Mouse (Mus musculus) cerebellum, adult 8-10 months (tissue): ENCODE data around the gene Zfhx3.

ENCODE experiments used
- DNase-seq: peaks from one replicate; pipeline ENCODE4 v3.0.0; 2022

Gene Zfhx3

DNA sequence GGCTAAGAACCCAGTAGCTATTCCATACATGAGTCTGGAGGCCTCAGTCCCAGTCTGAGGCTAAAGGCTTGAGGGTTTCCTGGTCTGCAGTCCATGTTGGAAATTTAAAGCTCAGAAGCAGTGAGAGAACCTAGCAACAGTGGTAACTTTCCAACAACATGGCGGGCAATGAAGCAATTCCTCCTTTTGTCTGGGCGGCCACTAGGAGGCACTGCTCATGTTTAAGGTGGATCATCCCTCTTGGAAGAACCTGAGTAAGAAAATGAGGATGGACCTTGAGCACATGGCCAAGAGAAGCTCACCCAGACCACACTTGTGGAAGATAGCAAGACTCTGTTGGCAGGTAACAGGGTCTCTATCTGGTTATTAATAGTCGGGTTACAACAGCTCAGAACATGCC is 527.8 kb downstream of the Zfhx3 start:
- no peak for DNase-seq

DNA sequence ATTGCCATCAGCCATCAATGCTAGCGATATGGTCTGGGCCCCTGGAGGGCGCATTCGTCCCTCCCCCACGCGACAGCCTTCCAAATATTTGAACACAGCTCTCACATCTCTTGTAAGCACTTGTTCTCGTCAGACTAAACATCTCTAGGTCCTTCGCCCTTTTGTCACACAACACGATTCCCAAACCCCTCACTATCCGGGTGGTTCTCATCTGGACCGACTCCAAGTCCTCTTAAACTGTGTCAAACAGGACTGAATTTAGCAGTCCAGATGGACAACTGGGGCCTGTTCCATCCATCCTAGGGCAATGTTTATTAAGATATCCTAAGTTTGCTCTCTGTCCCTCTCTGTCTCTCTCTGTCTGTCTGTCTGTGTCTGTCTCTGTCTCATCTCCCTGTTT is 532.1 kb downstream of the Zfhx3 start:
- no peak for DNase-seq

DNA sequence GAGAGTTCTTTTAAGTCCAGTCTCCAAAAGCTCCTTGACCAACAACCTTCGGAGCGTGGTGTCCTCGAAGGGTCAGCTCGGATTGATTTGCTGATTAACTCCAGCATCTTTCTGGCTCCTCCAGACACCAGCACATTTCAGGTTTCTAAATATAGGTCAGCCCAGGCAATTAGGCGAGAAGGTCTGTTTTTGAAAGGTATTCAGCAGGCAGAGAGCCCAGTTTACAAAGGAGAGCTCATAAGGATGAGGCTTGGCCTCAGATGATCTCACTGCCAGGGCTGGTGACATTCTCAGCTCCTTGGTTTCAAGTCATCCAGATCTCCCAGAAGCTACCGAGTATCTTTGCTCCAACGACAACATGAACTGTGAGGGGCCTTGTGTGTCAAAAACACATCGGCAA is 535.7 kb downstream of the Zfhx3 start:
- no peak for DNase-seq

DNA sequence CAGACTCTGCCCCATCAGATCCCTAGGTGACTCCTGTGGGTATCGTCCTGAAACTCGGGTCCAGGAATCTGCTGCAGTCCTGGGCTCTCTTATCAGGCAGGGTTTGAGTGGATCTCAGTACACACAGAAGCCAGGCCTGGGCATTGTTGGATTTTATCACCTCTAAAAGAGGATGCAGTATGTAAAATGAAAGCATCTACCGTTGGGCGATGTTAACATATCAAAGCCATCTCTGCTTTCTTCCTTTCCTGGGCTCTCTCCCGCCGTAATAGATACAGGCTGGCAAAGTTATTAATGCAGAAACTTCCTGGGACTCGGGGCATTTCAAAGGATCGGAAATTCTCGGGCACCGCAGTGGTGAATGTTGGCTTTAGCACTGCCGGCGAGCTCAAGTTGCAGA is 537.7 kb downstream of the Zfhx3 start:
- DNase-seq: no peak

DNA sequence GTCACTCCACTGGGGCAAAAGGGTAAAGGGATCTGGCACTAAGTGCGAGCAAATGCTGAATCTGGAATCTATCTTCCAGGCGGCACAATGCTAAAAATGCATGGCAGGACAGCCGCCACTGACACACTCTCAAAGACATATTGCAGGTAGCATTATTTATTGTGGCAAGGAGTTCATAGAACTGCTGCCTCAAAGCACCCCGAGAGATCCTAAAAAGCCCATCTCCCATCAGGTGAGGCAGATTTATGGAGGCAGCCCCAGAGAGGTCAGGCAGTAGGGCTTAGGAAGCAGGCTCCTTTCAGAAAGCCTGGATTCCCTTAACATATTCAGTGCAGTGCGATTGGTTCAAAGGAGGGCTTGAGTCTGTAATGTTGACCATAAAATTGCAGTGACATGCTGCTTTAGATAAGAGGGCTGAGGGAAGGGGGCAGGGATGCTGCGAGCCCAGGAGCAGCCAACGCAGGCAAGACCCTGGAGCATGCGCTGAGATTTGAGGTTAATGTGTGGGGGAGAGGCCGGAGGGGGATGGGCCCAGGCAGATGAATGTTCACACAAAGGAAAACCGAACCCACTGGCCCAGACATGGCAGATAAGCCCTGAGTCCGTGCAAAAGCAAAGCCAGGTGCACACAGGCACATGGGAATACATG is 538.8 kb downstream of the Zfhx3 start:
- no peak for DNase-seq

- DNase-seq: no peak
Measured at GRCm38 (mm10) chr8:108496101-108496500, 553.7 kb downstream of the Zfhx3 start.

GRCm38 (mm10) chr8:108506779-108507178 is 564.3 kb downstream of the Zfhx3 start:
- no peak for DNase-seq

- no peak for DNase-seq
Measured at GRCm38 (mm10) chr8:108507769-108508168, 565.3 kb downstream of the Zfhx3 start.

- DNase-seq: no peak
Measured at GRCm38 (mm10) chr8:108510641-108511325, 568.3 kb downstream of the Zfhx3 start.

- no peak for DNase-seq
Measured at GRCm38 (mm10) chr8:108518116-108518515, 575.7 kb downstream of the Zfhx3 start.

DNA sequence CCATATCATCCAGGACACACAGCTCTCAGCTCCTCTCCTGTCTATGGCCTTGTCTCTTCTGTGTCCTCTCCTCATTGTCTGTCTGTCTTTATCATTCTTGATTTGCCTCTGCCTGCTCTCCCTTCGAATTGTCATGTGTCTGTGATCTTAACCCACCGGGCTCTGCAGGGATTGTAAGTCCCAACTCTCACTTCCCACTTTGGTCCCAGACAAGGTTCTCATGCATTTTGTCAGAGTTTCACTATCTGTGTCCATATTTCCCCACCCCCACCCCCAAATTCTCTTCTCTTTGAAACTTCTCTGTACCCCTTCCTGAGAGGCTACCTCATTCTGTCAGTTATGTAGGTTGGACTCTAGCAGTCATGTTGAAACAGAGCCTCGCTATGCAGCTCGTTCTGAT is 579.6 kb downstream of the Zfhx3 start:
- no peak for DNase-seq

- DNase-seq: no peak
Measured at GRCm38 (mm10) chr8:108529421-108529820, 587.0 kb downstream of the Zfhx3 start.

- DNase-seq: no peak
Measured at GRCm38 (mm10) chr8:108535121-108535876, 592.9 kb downstream of the Zfhx3 start.

DNA sequence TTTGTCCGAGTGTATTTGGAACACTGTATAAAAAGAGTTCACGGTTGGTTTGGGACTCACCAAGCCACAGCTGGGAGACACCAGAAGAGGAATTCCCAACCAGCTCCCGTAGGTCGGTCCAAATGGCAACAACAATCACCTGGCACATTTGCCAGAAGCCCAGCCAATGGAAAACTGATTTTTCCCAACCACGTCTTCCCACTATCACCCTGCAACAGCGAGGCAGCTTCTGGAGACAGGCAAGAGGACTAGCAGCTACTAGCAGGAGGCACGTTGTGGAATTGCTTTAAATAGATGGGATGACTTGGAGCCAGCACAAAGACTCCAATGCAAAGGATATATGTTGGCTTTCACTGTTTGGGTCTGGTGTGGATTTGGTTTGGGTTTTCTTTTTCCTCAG is 593.7 kb downstream of the Zfhx3 start:
- DNase-seq: no peak

- no peak for DNase-seq
Measured at GRCm38 (mm10) chr8:108536911-108537351, 594.5 kb downstream of the Zfhx3 start.

GRCm38 (mm10) chr8:108537686-108538551 is 595.5 kb downstream of the Zfhx3 start:
- no peak for DNase-seq

DNA sequence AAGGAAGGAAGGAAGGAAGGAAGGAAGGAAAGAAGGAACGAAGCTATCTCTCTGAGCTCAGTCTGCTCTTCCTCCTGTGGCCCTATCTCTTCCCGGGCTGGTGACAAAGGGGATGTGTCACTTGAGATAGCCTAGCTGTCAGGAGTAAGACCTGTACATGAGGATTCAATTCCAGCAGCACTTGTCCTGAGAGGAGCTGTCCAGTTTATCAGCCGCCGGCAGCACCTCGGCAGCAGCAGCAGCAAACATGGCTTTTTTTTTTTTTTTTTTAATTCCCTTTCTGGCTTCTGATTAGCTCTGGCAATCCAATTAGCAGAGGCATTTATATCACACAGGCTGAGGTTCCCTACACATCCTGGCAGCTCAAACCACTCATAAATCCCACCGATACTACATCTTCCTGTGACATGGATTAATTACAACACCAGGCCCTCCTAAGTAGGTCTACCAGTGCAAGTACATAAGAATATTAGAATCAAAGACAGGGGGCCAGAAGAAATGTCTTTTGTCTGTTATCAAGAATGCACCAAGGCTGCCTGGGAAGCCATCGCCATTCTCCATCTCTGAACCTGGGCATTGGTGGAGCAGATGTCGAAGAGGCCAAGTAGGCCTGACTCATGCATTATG is 596.6 kb downstream of the Zfhx3 start:
- no peak for DNase-seq

GRCm38 (mm10) chr8:108552518-108552917 is 610.1 kb downstream of the Zfhx3 start:
- DNase-seq: no peak

DNA sequence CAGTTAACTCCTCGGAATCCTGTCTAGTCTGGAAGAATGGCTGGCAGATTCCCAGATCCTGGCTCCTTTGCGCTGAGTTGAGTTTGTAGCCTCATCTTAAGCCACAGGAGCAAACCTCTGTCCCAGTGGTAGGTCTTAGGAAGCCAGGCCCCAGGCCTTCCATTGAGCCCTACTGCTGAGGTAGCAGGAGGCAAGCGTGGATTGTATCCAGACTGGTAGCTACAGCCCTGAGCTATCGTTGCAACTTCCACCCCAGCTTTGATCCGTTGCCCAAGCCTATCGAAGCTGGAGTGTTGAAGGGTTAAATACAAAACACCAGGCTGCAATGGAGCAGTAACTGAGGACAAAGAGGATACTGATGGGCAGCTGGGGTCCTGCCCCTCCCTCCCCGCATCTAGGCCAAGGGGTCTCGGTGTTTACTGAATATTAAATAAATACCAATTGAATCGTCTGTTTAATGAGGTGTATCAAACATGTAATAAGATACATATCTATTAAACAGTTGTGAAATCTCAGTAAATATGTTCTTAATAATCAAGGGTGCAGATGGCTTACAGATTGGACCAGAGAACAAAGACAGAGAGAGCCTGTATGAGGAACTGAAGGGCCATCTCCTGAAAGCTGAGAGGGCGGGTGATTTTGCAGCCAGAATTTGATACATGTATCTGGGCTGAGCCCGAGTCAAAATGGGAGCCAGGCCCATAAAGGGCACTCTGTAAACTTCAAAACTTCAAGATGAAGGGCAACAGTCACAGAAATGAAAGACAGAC is 611.5 kb downstream of the Zfhx3 start:
- DNase-seq: no peak

GRCm38 (mm10) chr8:108554578-108555245 is 612.3 kb downstream of the Zfhx3 start:
- no peak for DNase-seq

DNA sequence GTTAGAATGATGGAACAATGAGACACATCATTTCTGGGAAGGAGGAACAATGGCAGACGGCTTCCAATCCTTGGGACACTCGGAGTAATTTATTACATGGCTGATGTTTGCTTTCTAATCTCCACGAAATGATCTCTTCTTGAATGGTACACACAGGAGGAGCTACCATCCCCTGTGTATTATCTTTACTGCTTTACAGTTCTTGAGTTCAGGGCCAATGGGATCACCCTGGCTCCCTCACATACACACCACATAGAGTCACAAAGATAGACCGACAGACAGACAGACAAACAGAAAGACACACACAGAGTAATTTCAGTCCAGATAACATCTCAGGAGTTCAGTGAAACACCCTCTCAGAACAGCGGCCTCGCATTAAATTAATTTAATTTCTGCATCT is 621.0 kb downstream of the Zfhx3 start:
- no peak for DNase-seq
